ENCODE assay signal across 8 mouse cellular contexts in the genomic region with DNA sequence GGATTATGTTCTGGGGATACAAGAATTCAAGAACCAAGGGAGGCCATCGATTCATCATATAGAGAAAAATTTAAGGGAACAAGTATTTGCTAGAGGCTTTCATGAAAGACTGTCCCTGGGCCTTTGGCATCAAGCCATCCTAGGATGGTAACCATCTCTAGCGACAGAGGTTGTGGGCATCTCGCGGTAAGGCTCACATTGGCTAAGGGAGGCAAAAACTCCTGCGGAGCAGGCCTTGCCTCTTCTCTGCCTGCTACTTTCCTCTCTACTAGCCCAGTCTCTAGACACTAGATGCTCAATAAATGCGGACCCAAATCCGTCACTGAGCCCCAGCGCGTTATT. TPM values are rescaled to one million over a fixed set of nuclear protein-coding genes. Genes with fewer than 3 reads are reported as not detected.
DNase-seq lines count a peak whose midpoint lies in the region; ATAC-seq and TF ChIP-seq lines count a peak whose summit lies in the region.

TSS of gene Gnao1 (plus strand) at position 281 of the 342 bp plus-strand sequence.

- peaks cover 26% of the 10 kb centered on the region for H3K79me2 ChIP-seq in C2C12 (ENCODE audit: control insufficient read depth, insufficient read depth)

- no peak for TF ChIP-seq POLR2A in limb, embryonic 14.5 days (IDR thresholded peaks at IDR 0.05; ENCODE audit: borderline replicate concordance, extremely low read depth, insufficient read depth, insufficient read length)

- H3K9ac ChIP-seq in limb, embryonic 14.5 days (ENCODE audit: low read depth, low read length, severe bottlenecking) = peak within 1 kb of the TSS; percentile 55

- no peak for TF ChIP-seq CTCF in C2C12 (IDR thresholded peaks at IDR 0.05; ENCODE audit: control insufficient read depth, insufficient read depth, insufficient read length)

- no peaks in the 10 kb centered on the region for H3K36me3 ChIP-seq in C2C12 (ENCODE audit: control insufficient read depth, insufficient read depth)
- H3K36me3 ChIP-seq in embryonic facial prominence, embryonic 10.5 days (replicated peaks) = no peaks in the 10 kb centered on the region
- H3K36me3 ChIP-seq in limb, embryonic 14.5 days (ENCODE audit: control insufficient read depth, insufficient read depth, low read length) = no peaks in the 10 kb centered on the region

- H3K4me2 ChIP-seq in limb, embryonic 14.5 days (replicated peaks; ENCODE audit: low read depth, low read length, severe bottlenecking) = peak within 1 kb of the TSS; percentile 74

- peaks cover 43% of the 10 kb centered on the region for H3K4me1 ChIP-seq in embryonic facial prominence, embryonic 10.5 days
- peaks cover 14% of the 10 kb centered on the region for H3K4me1 ChIP-seq in limb, embryonic 14.5 days (ENCODE audit: control insufficient read depth, insufficient read depth, low read length)

- H3K9me3 ChIP-seq in embryonic facial prominence, embryonic 10.5 days = no peaks in the 10 kb centered on the region
- no peaks in the 10 kb centered on the region for H3K9me3 ChIP-seq in limb, embryonic 14.5 days (ENCODE audit: control insufficient read depth, low read length)

- peak within 1 kb of the TSS; percentile 59 for H3K4me3 ChIP-seq in C2C12 (ENCODE audit: insufficient read depth, poor library complexity, severe bottlenecking)
- H3K4me3 ChIP-seq in embryonic facial prominence, embryonic 10.5 days = peak within 1 kb of the TSS; percentile 77
- H3K4me3 ChIP-seq in limb, embryonic 14.5 days (replicated peaks; ENCODE audit: low read length) = peak within 1 kb of the TSS; percentile 60

- H3K79me3 ChIP-seq in C2C12 (ENCODE audit: low read depth) = no peaks in the 10 kb centered on the region

- intact Hi-C loops in gastrocnemius, postnatal 14 days (cut with DNase I; ENCODE audit: low total_unique reads) = loop anchor here (10.0 kb wide), 1 partner anchor 115 kb away; no protein-coding TSS in a partner anchor

- H3K27ac ChIP-seq in embryonic facial prominence, embryonic 10.5 days (replicated peaks) = peak within 1 kb of the TSS; percentile 84
- no peak within 1 kb of the TSS for H3K27ac ChIP-seq in limb, embryonic 14.5 days (replicated peaks; ENCODE audit: low read depth, low read length)

- peaks cover 3% of the 10 kb centered on the region for H3K27me3 ChIP-seq in C2C12 (ENCODE audit: control insufficient read depth, insufficient read depth, insufficient read length)
- H3K27me3 ChIP-seq in embryonic facial prominence, embryonic 10.5 days (replicated peaks; ENCODE audit: low read depth, poor library complexity, severe bottlenecking) = peaks cover 59% of the 10 kb centered on the region
- peaks cover 30% of the 10 kb centered on the region for H3K27me3 ChIP-seq in limb, embryonic 14.5 days (ENCODE audit: control insufficient read depth, insufficient read depth, low read length)

- H3ac ChIP-seq in C2C12 (ENCODE audit: control insufficient read depth, insufficient read length, low read depth) = peak within 1 kb of the TSS; percentile 71

- no peak for ATAC-seq in limb, embryonic 14.5 days (ENCODE audit: low FRiP score, low read depth)
- no peak for ATAC-seq in activated CD4-positive, CD25-positive, alpha-beta regulatory T cell, adult 4 months

- no peak for DNase-seq in gastrocnemius, postnatal 14 days
- DNase-seq in gastrocnemius, adult 18-20 months (ENCODE audit: low spot score) = no peak
- no peak for DNase-seq in embryonic facial prominence, embryonic 10.5 days (ENCODE audit: low spot score)
- DNase-seq in heart, postnatal 4 days = no peak
- DNase-seq in limb, embryonic 14.5 days (ENCODE audit: low spot score) = no peak
- no peak for DNase-seq in urinary bladder, postnatal 10 days (ENCODE audit: low spot score)

- 12% methylated on average over 9 of the region's 9 CpGs for WGBS in embryonic facial prominence, embryonic 10.5 days
- WGBS in limb, embryonic 14.5 days = 10% methylated on average over 9 of the region's 9 CpGs

TF ChIP-seq in C2C12, 6 proteins besides CTCF, POLR2A, EP300 and RAD21:
- TF ChIP-seq CEBPB (IDR thresholded peaks at IDR 0.05; ENCODE audit: low read depth) (no peak), USF1 (IDR thresholded peaks at IDR 0.05; ENCODE audit: low read depth) (no peak), FOSL1 (IDR thresholded peaks at IDR 0.05; ENCODE audit: insufficient read depth, low read length, poor library complexity, severe bottlenecking) (no peak), MAX (IDR thresholded peaks at IDR 0.05) (no peak), MYOD1 (IDR thresholded peaks at IDR 0.05; ENCODE audit: control insufficient read depth, insufficient read length, low read depth) (no peak), MYOG (IDR thresholded peaks at IDR 0.05; ENCODE audit: control insufficient read depth, extremely low read depth, insufficient read length) (no peak)

RNA-seq across cellular contexts. Expression of gene Gnao1, which starts in this region (rescaled TPM):
- 10 to 100 TPM; 11.1 to 11.6 TPM for total RNA-seq in gastrocnemius, postnatal 14 days (2021)
- 1 to 10 TPM; 5.3 to 6.8 TPM for total RNA-seq in gastrocnemius, adult 18-20 months (2021)
- polyA plus RNA-seq in C2C12 (2012; fragmentation: generic; extraction: Trizol) = 20.5 TPM
- polyA plus RNA-seq in embryonic facial prominence, embryonic 10.5 days (2016; fragmentation: Nextera tagmentation; extraction: Ambion mirVana) = 8.1 and 8.6 TPM in 2 replicates
- 10 to 100 TPM; 28.9 to 29.2 TPM for total RNA-seq in heart, postnatal 4 days (2021)
- 13.5 and 16.5 TPM in 2 replicates for polyA plus RNA-seq in limb, embryonic 14.5 days (2012; rRNA removed)
- 4.2 and 4.3 TPM in 2 replicates for polyA plus RNA-seq in limb, embryonic 14.5 days (2014; fragmentation: Nextera tagmentation; extraction: Ambion mirVana)
- polyA plus RNA-seq in activated CD4-positive, CD25-positive, alpha-beta regulatory T cell, adult 4 months (2017; shearing (Covaris generic)) = 1 to 10 TPM in 1 of 2 experiments, not detected in 1; 1.0 TPM
